Mouse (Mus musculus): Measurements from ENCODE around the gene Gpr160. TPM values are rescaled to one million over a fixed set of nuclear protein-coding genes. Genes with fewer than 3 reads are reported as not detected.

Gene Gpr160
- 1.3 and 1.6 TPM in 2 replicates for polyA plus RNA-seq (2014; fragmentation: Nextera tagmentation; extraction: Ambion mirVana)

- peak within 1 kb of the TSS; percentile 95 for H3K4me2 ChIP-seq (ENCODE audit: low read length)
- H3K27ac ChIP-seq (ENCODE audit: low read depth, low read length), result no peak within 1 kb of the TSS
- no peaks in the 10 kb centered on the region for H3K36me3 ChIP-seq (ENCODE audit: control insufficient read depth, insufficient read depth, low read length)
- no peaks in the 10 kb centered on the region for H3K4me1 ChIP-seq (ENCODE audit: control insufficient read depth, insufficient read depth, low read length)
- peak within 1 kb of the TSS; percentile 57 for H3K9ac ChIP-seq (ENCODE audit: low read length)
- ATAC-seq (peak; percentile 79), DNase-seq (ENCODE audit: low spot score) (peak; percentile 47)
- WGBS, result under 1% methylated on average over 69 of the region's 75 CpGs
- 0 out of 2 replicates have a peak, but pooled peaks cover 5% of the 10 kb centered on the region for H3K27me3 ChIP-seq (replicated peaks; ENCODE audit: control insufficient read depth, insufficient read depth, low read length)
- peak within 1 kb of the TSS; percentile 47 for H3K4me3 ChIP-seq (ENCODE audit: low read depth, low read length)
- H3K9me3 ChIP-seq (replicated peaks; ENCODE audit: control insufficient read depth, low read length), result no peaks in the 10 kb centered on the region
Observed at GRCm38 (mm10) chr3:30855604-30856458, at the start of gene Gpr160. Gpr160 (plus strand) TSS chr3:30855950.

DNA sequence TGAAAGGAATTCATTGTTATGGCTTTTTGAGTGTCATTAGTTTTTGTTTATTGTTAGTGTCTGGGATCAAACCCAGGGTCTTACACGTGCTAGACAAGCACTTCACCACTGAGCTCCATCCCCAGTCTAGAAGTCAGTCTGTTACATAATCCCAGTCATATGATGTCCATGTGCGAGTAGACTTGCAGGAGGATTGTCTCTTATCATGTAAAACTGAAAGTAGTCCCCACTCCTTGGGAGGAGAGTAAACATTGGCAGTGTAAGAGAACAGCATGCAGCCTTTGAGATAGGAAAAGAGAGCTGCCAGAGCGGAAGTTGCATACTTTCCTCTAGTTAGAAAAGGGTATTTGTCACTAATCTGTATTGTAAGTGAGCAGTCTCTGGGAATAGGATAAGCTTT is 42.9 kb upstream of the Gpr160 start:
- no peak overlapping the region for H3K9ac ChIP-seq (ENCODE audit: low read length)
- no peaks in the 10 kb centered on the region for H3K9me3 ChIP-seq (replicated peaks; ENCODE audit: control insufficient read depth, low read length)
- H3K27ac ChIP-seq (ENCODE audit: low read depth, low read length), result no peak overlapping the region
- no peak overlapping the region for H3K4me2 ChIP-seq (ENCODE audit: low read length)
- ATAC-seq (no peak), DNase-seq (ENCODE audit: low spot score) (no peak)
- no peaks in the 10 kb centered on the region for H3K4me1 ChIP-seq (ENCODE audit: control insufficient read depth, insufficient read depth, low read length)
- H3K4me3 ChIP-seq (ENCODE audit: low read depth, low read length), result no peak overlapping the region
- H3K36me3 ChIP-seq (ENCODE audit: control insufficient read depth, insufficient read depth, low read length), result peaks cover 58% of the 10 kb centered on the region
- 61% methylated on average over 3 of the region's 3 CpGs for WGBS
- no peaks in the 10 kb centered on the region for H3K27me3 ChIP-seq (replicated peaks; ENCODE audit: control insufficient read depth, insufficient read depth, low read length)

GRCm38 (mm10) chr3:30818630-30819125 is 37.1 kb upstream of the Gpr160 start:
- Histone ChIP-seq H3K36me3 (ENCODE audit: control insufficient read depth, insufficient read depth, low read length) (peaks cover 57% of the 10 kb centered on the region), H3K4me3 (ENCODE audit: low read depth, low read length) (no peak overlapping the region), H3K27ac (ENCODE audit: low read depth, low read length) (no peak overlapping the region), H3K9ac (ENCODE audit: low read length) (no peak overlapping the region), H3K4me2 (ENCODE audit: low read length) (no peak overlapping the region), H3K9me3 (replicated peaks; ENCODE audit: control insufficient read depth, low read length) (no peaks in the 10 kb centered on the region), H3K27me3 (replicated peaks; ENCODE audit: control insufficient read depth, insufficient read depth, low read length) (no peaks in the 10 kb centered on the region), H3K4me1 (ENCODE audit: control insufficient read depth, insufficient read depth, low read length) (no peaks in the 10 kb centered on the region)
- 95% methylated on average over 16 of the region's 16 CpGs for WGBS
- ATAC-seq, result no peak
- no peak for DNase-seq (ENCODE audit: low spot score)

- no peaks in the 10 kb centered on the region for H3K4me1 ChIP-seq (ENCODE audit: control insufficient read depth, insufficient read depth, low read length)
- H3K9me3 ChIP-seq (replicated peaks; ENCODE audit: control insufficient read depth, low read length), result no peaks in the 10 kb centered on the region
- 94% methylated on average over 8 of the region's 8 CpGs for WGBS
- no peaks in the 10 kb centered on the region for H3K27me3 ChIP-seq (replicated peaks; ENCODE audit: control insufficient read depth, insufficient read depth, low read length)
- H3K4me3 ChIP-seq (ENCODE audit: low read depth, low read length), result no peak overlapping the region
- peaks cover 35% of the 10 kb centered on the region for H3K36me3 ChIP-seq (ENCODE audit: control insufficient read depth, insufficient read depth, low read length)
- H3K4me2 ChIP-seq (ENCODE audit: low read length), result no peak overlapping the region
- DNase-seq (ENCODE audit: low spot score) (no peak), ATAC-seq (no peak)
- H3K27ac ChIP-seq (ENCODE audit: low read depth, low read length), result no peak overlapping the region
- no peak overlapping the region for H3K9ac ChIP-seq (ENCODE audit: low read length)
Observed at GRCm38 (mm10) chr3:30822163-30822562, 33.6 kb upstream of the Gpr160 start.

- no peak for DNase-seq (ENCODE audit: low spot score)
- Histone ChIP-seq H3K27ac (ENCODE audit: low read depth, low read length) (no peak overlapping the region), H3K36me3 (ENCODE audit: control insufficient read depth, insufficient read depth, low read length) (peaks cover 13% of the 10 kb centered on the region; the same call in 1 of the 2 replicates), H3K9ac (ENCODE audit: low read length) (no peak overlapping the region), H3K27me3 (replicated peaks; ENCODE audit: control insufficient read depth, insufficient read depth, low read length) (no peaks in the 10 kb centered on the region), H3K9me3 (replicated peaks; ENCODE audit: control insufficient read depth, low read length) (no peaks in the 10 kb centered on the region), H3K4me3 (ENCODE audit: low read depth, low read length) (no peak overlapping the region), H3K4me1 (ENCODE audit: control insufficient read depth, insufficient read depth, low read length) (no peaks in the 10 kb centered on the region), H3K4me2 (ENCODE audit: low read length) (no peak overlapping the region)
- ATAC-seq, result no peak
- WGBS, result 91% methylated on average over 5 of the region's 5 CpGs
Observed at GRCm38 (mm10) chr3:30826069-30826468, 29.7 kb upstream of the Gpr160 start.

DNA sequence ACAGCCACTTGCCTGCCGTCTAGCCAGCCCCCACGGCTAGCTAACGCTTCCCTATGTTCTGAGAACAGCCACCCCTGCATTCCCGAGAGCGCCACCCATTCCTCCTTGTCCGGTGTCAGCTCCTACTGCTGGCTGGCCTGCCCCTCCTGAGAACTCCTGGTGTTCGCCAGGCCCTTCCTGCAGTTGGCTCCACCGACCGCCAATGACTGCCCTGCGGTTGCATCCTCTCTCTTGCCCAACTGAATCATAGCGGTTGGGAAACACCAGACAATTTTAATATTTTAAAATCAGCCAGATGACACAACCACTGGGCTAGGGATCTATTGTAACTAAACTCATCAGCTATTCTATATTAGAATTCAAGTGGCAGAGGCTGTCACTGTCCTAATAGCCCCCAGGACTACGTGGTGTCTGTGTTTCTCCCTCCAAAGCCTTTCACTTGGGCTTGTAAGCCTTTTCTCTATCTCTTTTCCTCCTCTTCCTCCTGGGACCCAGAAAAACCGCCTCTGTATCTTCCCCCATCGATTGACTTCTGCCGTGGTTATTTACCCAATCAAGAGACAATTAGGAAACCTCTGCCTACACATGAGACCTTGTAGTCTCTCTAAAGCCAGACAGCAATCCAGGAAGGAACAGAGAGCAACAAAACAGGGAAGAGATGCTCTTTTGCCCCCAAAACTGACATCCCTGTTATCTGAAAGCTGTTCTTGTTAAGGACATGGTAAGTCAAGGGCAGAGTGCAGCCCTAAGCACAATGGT is 23.7 kb upstream of the Gpr160 start:
- 81% methylated on average over 15 of the region's 15 CpGs for WGBS
- Histone ChIP-seq H3K36me3 (ENCODE audit: control insufficient read depth, insufficient read depth, low read length) (no peaks in the 10 kb centered on the region), H3K4me3 (ENCODE audit: low read depth, low read length) (no peak overlapping the region), H3K9me3 (replicated peaks; ENCODE audit: control insufficient read depth, low read length) (no peaks in the 10 kb centered on the region), H3K27ac (ENCODE audit: low read depth, low read length) (no peak overlapping the region), H3K9ac (ENCODE audit: low read length) (no peak overlapping the region), H3K4me2 (ENCODE audit: low read length) (no peak overlapping the region), H3K27me3 (replicated peaks; ENCODE audit: control insufficient read depth, insufficient read depth, low read length) (no peaks in the 10 kb centered on the region), H3K4me1 (ENCODE audit: control insufficient read depth, insufficient read depth, low read length) (no peaks in the 10 kb centered on the region)
- no peak for ATAC-seq
- no peak for DNase-seq (ENCODE audit: low spot score)

GRCm38 (mm10) chr3:30833254-30833653 is 22.5 kb upstream of the Gpr160 start:
- Histone ChIP-seq H3K27ac (ENCODE audit: low read depth, low read length) (no peak overlapping the region), H3K36me3 (ENCODE audit: control insufficient read depth, insufficient read depth, low read length) (no peaks in the 10 kb centered on the region), H3K4me2 (ENCODE audit: low read length) (no peak overlapping the region), H3K4me1 (ENCODE audit: control insufficient read depth, insufficient read depth, low read length) (no peaks in the 10 kb centered on the region), H3K9ac (ENCODE audit: low read length) (no peak overlapping the region), H3K9me3 (replicated peaks; ENCODE audit: control insufficient read depth, low read length) (no peaks in the 10 kb centered on the region), H3K4me3 (ENCODE audit: low read depth, low read length) (no peak overlapping the region), H3K27me3 (replicated peaks; ENCODE audit: control insufficient read depth, insufficient read depth, low read length) (no peaks in the 10 kb centered on the region)
- 82% methylated on average over 3 of the region's 3 CpGs for WGBS
- DNase-seq (ENCODE audit: low spot score) (no peak), ATAC-seq (no peak)

- Histone ChIP-seq H3K36me3 (ENCODE audit: control insufficient read depth, insufficient read depth, low read length) (no peaks in the 10 kb centered on the region), H3K9ac (ENCODE audit: low read length) (no peak overlapping the region), H3K27me3 (replicated peaks; ENCODE audit: control insufficient read depth, insufficient read depth, low read length) (no peaks in the 10 kb centered on the region), H3K4me1 (ENCODE audit: control insufficient read depth, insufficient read depth, low read length) (no peaks in the 10 kb centered on the region), H3K27ac (ENCODE audit: low read depth, low read length) (no peak overlapping the region), H3K4me3 (ENCODE audit: low read depth, low read length) (no peak overlapping the region), H3K4me2 (ENCODE audit: low read length) (no peak overlapping the region), H3K9me3 (replicated peaks; ENCODE audit: control insufficient read depth, low read length) (no peaks in the 10 kb centered on the region)
- ATAC-seq (no peak), DNase-seq (ENCODE audit: low spot score) (no peak)
- 72% methylated on average over 2 of the region's 2 CpGs for WGBS
Observed at GRCm38 (mm10) chr3:30845755-30846154, 10.0 kb upstream of the Gpr160 start.
